Mouse (Mus musculus) CH12.LX (cell line): ENCODE measurements around the gene Lpin1. TPM values are rescaled to one million over a fixed set of nuclear protein-coding genes. Genes with fewer than 3 reads are reported as not detected.
A peak's percentile ranks its signal among the peaks of the same experiment; 100 is the strongest.

Experiments
- DNase-seq: peaks from one replicate; pipeline ENCODE4 v3.0.0-alpha.2; 2013; ENCODE audit errors: extremely low read depth
- H3K27ac ChIP-seq: 2 replicates; pipeline ENCODE4 v1.5.1; 2012; ENCODE audit warnings: low read depth, mild to moderate bottlenecking, control low read depth, moderate library complexity; ENCODE audit not compliant: insufficient read depth
- H3K27me3 ChIP-seq: replicated peaks from 2 replicates; pipeline ENCODE3; 2012; ENCODE audit warnings: inconsistent platforms
- H3K36me3 ChIP-seq, 2 experiments: replicated peaks in 1 of 2; 2 replicates each; pipeline versions ENCODE3 to v1.6.1; 2012; ENCODE audit warnings: inconsistent platforms in 1 of 2, low read length in 1 of 2, mild to moderate bottlenecking in 1 of 2, mixed read lengths in 1 of 2, moderate library complexity in 1 of 2; ENCODE audit not compliant: control insufficient read depth in 1 of 2, insufficient read depth in 1 of 2
- H3K4me1 ChIP-seq, 2 experiments: 2 replicates each; pipeline ENCODE4 v1.6.1; 2012; ENCODE audit warnings: inconsistent platforms in 1 of 2, moderate library complexity in 1 of 2; ENCODE audit not compliant: insufficient read depth in 2 of 2, control insufficient read depth in 1 of 2
- H3K4me2 ChIP-seq: 2 replicates; pipeline ENCODE4 v1.6.1; 2012; ENCODE audit warnings: low read depth, mild to moderate bottlenecking, control low read depth; ENCODE audit not compliant: poor library complexity, insufficient read depth, severe bottlenecking
- H3K4me3 ChIP-seq, 3 experiments: fragments of 150-350 bp in 1 of 3; sonication (generic) in 1 of 3; replicated peaks in 1 of 3; 2 replicates each; pipeline versions ENCODE3 to v1.5.1; 2011 to 2012; ENCODE audit warnings: low read depth in 2 of 3, low read length in 2 of 3, mild to moderate bottlenecking in 2 of 3, moderate library complexity in 2 of 3, control low read depth in 1 of 3, improper control_type of control experiment in 1 of 3, inconsistent platforms in 1 of 3, mixed read lengths in 1 of 3; ENCODE audit not compliant: poor library complexity in 1 of 3
- H3K79me2 ChIP-seq: replicated peaks from 2 replicates; pipeline ENCODE4 v1.6.1; 2012; ENCODE audit warnings: mild to moderate bottlenecking, moderate library complexity; ENCODE audit not compliant: control insufficient read depth, poor library complexity, insufficient read depth, severe bottlenecking; ENCODE audit errors: extremely low read depth
- H3K9ac ChIP-seq: 2 replicates; pipeline ENCODE4 v1.6.1; 2012; ENCODE audit warnings: low read depth, mild to moderate bottlenecking, control low read depth, moderate library complexity; ENCODE audit not compliant: insufficient read depth
- H3K9me3 ChIP-seq: replicated peaks from 2 replicates; pipeline ENCODE3; 2012; ENCODE audit warnings: low read length, inconsistent platforms, mixed read lengths
- BHLHE40 ChIP-seq: IDR thresholded peaks from 2 replicates; pipeline ENCODE4 v1.6.1; 2011; ENCODE audit warnings: mild to moderate bottlenecking, low read depth, low read length, improper control_type of control experiment
- CHD2 ChIP-seq: IDR thresholded peaks from 2 replicates; pipeline ENCODE4 v1.6.1; 2011; ENCODE audit warnings: low read length, improper control_type of control experiment
- CTCF ChIP-seq, 2 experiments: IDR thresholded peaks in 1 of 2; conservative IDR thresholded peaks in 1 of 2; 2 replicates each; pipeline ENCODE4 v1.5.1; 2011 to 2012; ENCODE audit warnings: low read depth in 2 of 2, low read length in 2 of 2, improper control_type of control experiment in 1 of 2, inconsistent platforms in 1 of 2, mild to moderate bottlenecking in 1 of 2, moderate library complexity in 1 of 2
- E2F4 ChIP-seq: IDR thresholded peaks from 2 replicates; pipeline ENCODE4 v1.6.1; 2011; ENCODE audit warnings: low read depth, low read length, improper control_type of control experiment; ENCODE audit not compliant: insufficient replicate concordance
- ELF1 ChIP-seq: IDR thresholded peaks from 2 replicates; pipeline ENCODE4 v1.6.1; 2014; ENCODE audit warnings: low read depth, mild to moderate bottlenecking, inconsistent platforms, low read length, improper control_type of control experiment
- EP300 ChIP-seq: IDR thresholded peaks from 2 replicates; pipeline ENCODE4 v1.6.1; 2011; ENCODE audit warnings: low read length, improper control_type of control experiment
- ETS1 ChIP-seq: conservative IDR thresholded peaks from 2 replicates; pipeline ENCODE4 v1.6.1; 2012; ENCODE audit warnings: low read depth, mild to moderate bottlenecking, inconsistent platforms, low read length, improper control_type of control experiment, moderate library complexity
- GABPA ChIP-seq: IDR thresholded peaks from 2 replicates; pipeline ENCODE4 v1.6.1; 2012; ENCODE audit warnings: low read depth, low read length, improper control_type of control experiment, inconsistent platforms; ENCODE audit not compliant: insufficient replicate concordance
- HCFC1 ChIP-seq: IDR thresholded peaks from 2 replicates; pipeline ENCODE4 v1.6.1; 2012; ENCODE audit warnings: low read depth, mild to moderate bottlenecking, inconsistent platforms, low read length, improper control_type of control experiment
- IRF4 ChIP-seq: IDR thresholded peaks from 2 replicates; pipeline ENCODE4 v1.6.1; 2014; ENCODE audit warnings: low read depth, mild to moderate bottlenecking, inconsistent platforms, low read length, improper control_type of control experiment
- JUN ChIP-seq: IDR thresholded peaks from 2 replicates; pipeline ENCODE4 v1.6.1; 2011; ENCODE audit warnings: low read depth, mild to moderate bottlenecking, low read length, improper control_type of control experiment, moderate library complexity; ENCODE audit not compliant: insufficient read depth
- JUND ChIP-seq: conservative IDR thresholded peaks from 2 replicates; pipeline ENCODE4 v1.6.1; 2011; ENCODE audit warnings: low read depth, low read length, improper control_type of control experiment
- KAT2A ChIP-seq: IDR thresholded peaks from 2 replicates; pipeline ENCODE4 v1.6.1; 2012; ENCODE audit warnings: low read length, improper control_type of control experiment, inconsistent platforms; ENCODE audit not compliant: insufficient replicate concordance
- MAFK ChIP-seq: IDR thresholded peaks from 2 replicates; pipeline ENCODE4 v1.6.1; 2011; ENCODE audit warnings: low read length, improper control_type of control experiment; ENCODE audit not compliant: insufficient replicate concordance
- MAX ChIP-seq: IDR thresholded peaks from 2 replicates; pipeline ENCODE4 v1.6.1; 2011; ENCODE audit warnings: low read length, improper control_type of control experiment
- MAZ ChIP-seq: IDR thresholded peaks from 2 replicates; pipeline ENCODE4 v1.6.1; 2012; ENCODE audit warnings: low read depth, mild to moderate bottlenecking, inconsistent platforms, low read length, improper control_type of control experiment, moderate library complexity
- MEF2A ChIP-seq: IDR thresholded peaks from 2 replicates; pipeline ENCODE4 v1.6.1; 2014; ENCODE audit warnings: low read depth, mild to moderate bottlenecking, inconsistent platforms, low read length, improper control_type of control experiment, borderline replicate concordance
- MXI1 ChIP-seq: IDR thresholded peaks from 2 replicates; pipeline ENCODE4 v1.6.1; 2011; ENCODE audit warnings: mild to moderate bottlenecking, low read depth, low read length, improper control_type of control experiment
- MYC ChIP-seq: IDR thresholded peaks from 2 replicates; pipeline ENCODE4 v1.6.1; 2011; ENCODE audit warnings: low read depth, mild to moderate bottlenecking, improper control_type of control experiment, low read length
- NELFE ChIP-seq: IDR thresholded peaks from 2 replicates; pipeline ENCODE4 v1.6.1; 2011; ENCODE audit warnings: low read depth, low read length, improper control_type of control experiment
- NRF1 ChIP-seq: IDR thresholded peaks from 2 replicates; pipeline ENCODE4 v1.6.1; 2014; ENCODE audit warnings: low read depth, mild to moderate bottlenecking, inconsistent platforms, low read length, improper control_type of control experiment, moderate library complexity
- PAX5 ChIP-seq: IDR thresholded peaks from 2 replicates; pipeline ENCODE4 v1.6.1; 2012; ENCODE audit warnings: low read length, inconsistent platforms, mixed read lengths
- POLR2A ChIP-seq: IDR thresholded peaks from 2 replicates; pipeline ENCODE4 v1.6.1; 2011; ENCODE audit warnings: low read depth, mild to moderate bottlenecking, improper control_type of control experiment, low read length
- POLR2AphosphoS2 ChIP-seq: IDR thresholded peaks from 2 replicates; pipeline ENCODE4 v1.6.1; 2011; ENCODE audit warnings: low read depth, low read length, improper control_type of control experiment
- RAD21 ChIP-seq: IDR thresholded peaks from 2 replicates; pipeline ENCODE4 v1.6.1; 2011; ENCODE audit warnings: low read depth, mild to moderate bottlenecking, low read length, improper control_type of control experiment, moderate library complexity
- RCOR1 ChIP-seq: conservative IDR thresholded peaks from 2 replicates; pipeline ENCODE4 v1.6.1; 2012; ENCODE audit warnings: low read depth, mild to moderate bottlenecking, inconsistent platforms, low read length, improper control_type of control experiment
- SIN3A ChIP-seq: IDR thresholded peaks from 2 replicates; pipeline ENCODE4 v1.6.1; 2012; ENCODE audit warnings: low read length, improper control_type of control experiment, inconsistent platforms
- SMC3 ChIP-seq: IDR thresholded peaks from 2 replicates; pipeline ENCODE4 v1.6.1; 2011; ENCODE audit warnings: low read depth, low read length, improper control_type of control experiment
- TBP ChIP-seq: conservative IDR thresholded peaks from 2 replicates; pipeline ENCODE4 v1.6.1; 2011; ENCODE audit warnings: low read depth, low read length, improper control_type of control experiment
- TCF12 ChIP-seq: IDR thresholded peaks from 2 replicates; pipeline ENCODE4 v1.6.1; 2014; ENCODE audit warnings: low read depth, mild to moderate bottlenecking, inconsistent platforms, low read length, improper control_type of control experiment
- UBTF ChIP-seq: IDR thresholded peaks from 2 replicates; pipeline ENCODE4 v1.6.1; 2012; ENCODE audit warnings: low read depth, mild to moderate bottlenecking, inconsistent platforms, low read length, improper control_type of control experiment, moderate library complexity
- USF1 ChIP-seq: IDR thresholded peaks from 2 replicates; pipeline ENCODE4 v1.6.1; 2014; ENCODE audit warnings: low read depth, mild to moderate bottlenecking, inconsistent platforms, low read length, improper control_type of control experiment
- USF2 ChIP-seq: conservative IDR thresholded peaks from 2 replicates; pipeline ENCODE4 v1.6.1; 2011; ENCODE audit warnings: low read depth, low read length, improper control_type of control experiment
- ZC3H11A ChIP-seq: IDR thresholded peaks from 2 replicates; pipeline ENCODE4 v1.6.1; 2012; ENCODE audit warnings: low read depth, mild to moderate bottlenecking, inconsistent platforms, low read length, improper control_type of control experiment
- ZKSCAN1 ChIP-seq: IDR thresholded peaks from 2 replicates; pipeline ENCODE4 v1.6.1; 2012; ENCODE audit warnings: low read depth, inconsistent platforms, low read length, improper control_type of control experiment, borderline replicate concordance
- ZMIZ1 ChIP-seq: IDR thresholded peaks from 2 replicates; pipeline ENCODE4 v1.6.1; 2012; ENCODE audit warnings: low read depth, mild to moderate bottlenecking, inconsistent platforms, low read length, improper control_type of control experiment
- ZNF384 ChIP-seq: IDR thresholded peaks from 2 replicates; pipeline ENCODE4 v1.6.1; 2012; ENCODE audit warnings: low read depth, low read length, improper control_type of control experiment, inconsistent platforms
- dilution Hi-C: fragments of 300-500 bp; cut with MboI; formaldehyde crosslinking; loops from 2 replicates; pipeline ENCODE4 v1.14.3; 2020; ENCODE audit warnings: low sequenced_read_pairs; ENCODE audit not compliant: extremely low pct_unique_long_range_greater_than_20kb, extremely low pct_ligation_motif_present
- in situ Hi-C: fragments of 300-500 bp; cut with MboI; formaldehyde crosslinking; loops from 3 replicates; pipeline ENCODE4 v1.14.3; 2019; ENCODE audit warnings: low sequenced_read_pairs, low pct_ligation_motif_present, low pct_unique_long_range_greater_than_20kb, mixed read lengths
- polyA plus RNA-seq: library from polyadenylated mRNA; unstranded; fragments of >175 nt; gene quantifications from 2 replicates; pipeline ENCODE4 v1.2.1, GENCODE M21; 2012; ENCODE audit warnings: low read depth; ENCODE audit not compliant: insufficient read length
- total RNA-seq, 2 experiments: library from RNA; depleted of rRNA; stranded (reverse); fragments of 300-350 nt in 1 of 2; fragments of >200 nt in 1 of 2; gene quantifications; 2 replicates each; pipeline ENCODE4 v1.2.3; 2012 to 2014

Gene Lpin1
- total and polyA plus RNA-seq, 3 experiments = 6.1 to 7.5 (median 6.7) TPM

DNA sequence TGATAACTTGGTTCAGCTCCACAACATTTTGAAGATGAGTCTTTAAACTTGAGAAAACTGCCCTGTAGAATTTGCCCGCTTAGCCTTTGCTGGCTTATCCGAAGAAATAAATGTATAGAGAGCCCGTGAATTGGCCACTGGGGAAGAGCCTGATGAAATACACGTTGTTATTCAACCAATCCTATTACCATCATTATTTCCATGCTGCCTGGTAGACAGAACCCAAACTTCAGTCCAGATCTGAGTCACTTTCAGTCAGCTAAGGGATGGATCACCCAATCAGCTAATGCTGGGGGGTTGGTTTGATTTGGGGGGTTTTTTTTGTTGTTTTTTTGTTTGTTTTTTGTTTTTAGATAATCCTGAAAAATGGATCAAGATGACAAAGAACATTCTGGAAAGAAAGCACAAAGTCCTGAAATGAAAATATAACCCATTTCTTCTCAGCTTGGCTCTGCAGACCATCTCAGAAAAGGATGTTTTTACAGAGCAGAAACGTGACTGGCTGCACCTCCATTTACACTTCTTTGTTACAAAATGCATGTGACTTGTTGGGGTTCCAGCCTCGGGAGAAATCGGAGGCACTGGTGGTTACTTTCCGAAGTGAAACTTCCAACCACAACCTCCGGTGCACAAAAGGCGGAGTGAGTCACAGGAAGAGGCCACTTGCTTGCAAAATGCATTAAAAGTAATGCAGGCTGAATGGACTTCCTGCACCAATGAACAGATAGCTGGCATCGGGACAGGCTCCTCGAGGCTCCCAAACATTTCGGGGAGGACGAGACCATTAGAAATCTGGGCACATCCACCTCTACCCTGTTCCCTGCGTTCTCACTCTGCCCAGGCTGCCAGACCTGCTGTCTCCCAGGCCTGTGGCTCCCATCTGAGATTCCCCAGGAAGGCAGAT is 78.6 kb downstream of the Lpin1 start:
- no peaks in the 10 kb centered on the region for H3K79me2 ChIP-seq
- peak overlapping the region; percentile 78 for H3K4me2 ChIP-seq
- peak overlapping the region; percentile 70 for H3K27ac ChIP-seq
- in situ Hi-C loops (loop anchor here (5.0 to 25.0 kb wide), 5 partner anchors 295 to 997 kb away; partner anchors contain the start of gene Trib2), dilution Hi-C loops (no loop called here)
- DNase-seq = peak; percentile 88
- H3K36me3 ChIP-seq = peaks cover 0 to 13% of the 10 kb centered on the region in 2 experiments
- peaks cover 32 to 61% of the 10 kb centered on the region in 2 experiments for H3K4me1 ChIP-seq
- H3K9me3 ChIP-seq = no peaks in the 10 kb centered on the region
- H3K27me3 ChIP-seq = no peaks in the 10 kb centered on the region
- H3K4me3 ChIP-seq = peak overlapping the region in 2 of 3 experiments; percentile 25 to 34
- peak overlapping the region; percentile 69 for H3K9ac ChIP-seq
- peak; percentile 85 for TF ChIP-seq CHD2
- TF ChIP-seq HCFC1 = no peak
- TF ChIP-seq TBP = 0 out of 2 replicates have a peak, but pooled peaks have one; percentile 47
- no peak for TF ChIP-seq ZC3H11A
- TF ChIP-seq RCOR1 = no peak; the same call in 1 of the 2 replicates
- TF ChIP-seq SMC3 = peak; percentile 2; the same call in 1 of the 2 replicates
- TF ChIP-seq EP300 = peak; percentile 92
- peak; percentile 88 for TF ChIP-seq MEF2A
- TF ChIP-seq RAD21 = no peak
- peak; percentile 93 for TF ChIP-seq IRF4
- no peak for TF ChIP-seq UBTF
- peak; percentile 62 for TF ChIP-seq TCF12
- no peak for TF ChIP-seq USF1
- TF ChIP-seq NRF1 = no peak
- peak; percentile 100 for TF ChIP-seq BHLHE40
- TF ChIP-seq CTCF (conservative IDR thresholded peaks at IDR 0.05 in 1 of 2, IDR thresholded peaks at IDR 0.05 in 1 of 2; ENCODE audit: low read depth in 2 of 2, low read length in 2 of 2) = no peak
- TF ChIP-seq MAZ = no peak; the same call in 1 of the 2 replicates
- TF ChIP-seq SIN3A = peak; percentile 71
- TF ChIP-seq JUN = peak; percentile 87
- no peak for TF ChIP-seq POLR2A
- no peak for TF ChIP-seq E2F4
- no peak for TF ChIP-seq USF2
- 0 out of 2 replicates have a peak, but pooled peaks have one; percentile 42 for TF ChIP-seq MYC
- no peak for TF ChIP-seq GABPA
- no peak for TF ChIP-seq POLR2AphosphoS2
- TF ChIP-seq MAFK = peak; percentile 89
- TF ChIP-seq MAX = peak; percentile 73
- peak; percentile 91 for TF ChIP-seq ETS1
- TF ChIP-seq ZMIZ1 = no peak
- no peak for TF ChIP-seq MXI1
- TF ChIP-seq KAT2A = 0 out of 2 replicates have a peak, but pooled peaks have one; percentile 8
- TF ChIP-seq ELF1 = no peak
- TF ChIP-seq PAX5 = no peak
- TF ChIP-seq JUND = peak; percentile 75
- peak; percentile 52; the same call in 1 of the 2 replicates for TF ChIP-seq ZNF384
- 0 out of 2 replicates have a peak, but pooled peaks have one; percentile 36 for TF ChIP-seq NELFE
- no peak for TF ChIP-seq ZKSCAN1
